Mouse (Mus musculus): ENCODE data around the gene Rbbp7. TPM values are rescaled to one million over a fixed set of nuclear protein-coding genes. Genes with fewer than 3 reads are reported as not detected.

Gene Rbbp7
- polyA plus RNA-seq, 1 experiment from 2014 or later, result 468 TPM

Other genes with a start within 250 kb of the Rbbp7 start
- 2.1 and 2.9 TPM in 2 replicates for gene Reps2, start 116.8 kb upstream of the Rbbp7 start, polyA plus RNA-seq (2015; fragmentation: Nextera tagmentation; extraction: Ambion mirVana)
- gene Txlng, start 69.1 kb downstream of the Rbbp7 start, polyA plus RNA-seq (2015; fragmentation: Nextera tagmentation; extraction: Ambion mirVana), result 11.9 and 12.7 TPM in 2 replicates
- 38.5 and 43.9 TPM in 2 replicates for gene Syap1, start 128.0 kb downstream of the Rbbp7 start, polyA plus RNA-seq (2015; fragmentation: Nextera tagmentation; extraction: Ambion mirVana)
- gene Ctps2, start 140.8 kb downstream of the Rbbp7 start, polyA plus RNA-seq (2015; fragmentation: Nextera tagmentation; extraction: Ambion mirVana), result 80.8 and 84.0 TPM in 2 replicates
- gene S100g, start 204.2 kb downstream of the Rbbp7 start, polyA plus RNA-seq (2015; fragmentation: Nextera tagmentation; extraction: Ambion mirVana), result 0.47 TPM in 1 of 2 replicates, not detected in the other

All from limb, embryonic 15.5 days (tissue).